Mouse (Mus musculus) cerebellum, adult 2 months (tissue): ENCODE data around the gene Scml4.

Experiments
- CTCF ChIP-seq: fragments of 200-500 bp; IDR thresholded peaks from 2 replicates; pipeline ENCODE4 v1.5.1; 2011; ENCODE audit warnings: low read depth, mild to moderate bottlenecking, control low read depth, low read length, moderate library complexity, borderline replicate concordance; ENCODE audit not compliant: insufficient read depth
- POLR2A ChIP-seq: fragments of 200-500 bp; IDR thresholded peaks from 2 replicates; pipeline ENCODE4 v1.6.1; 2011; ENCODE audit warnings: low read length, control low read depth, borderline replicate concordance; ENCODE audit not compliant: insufficient read depth

DNA sequence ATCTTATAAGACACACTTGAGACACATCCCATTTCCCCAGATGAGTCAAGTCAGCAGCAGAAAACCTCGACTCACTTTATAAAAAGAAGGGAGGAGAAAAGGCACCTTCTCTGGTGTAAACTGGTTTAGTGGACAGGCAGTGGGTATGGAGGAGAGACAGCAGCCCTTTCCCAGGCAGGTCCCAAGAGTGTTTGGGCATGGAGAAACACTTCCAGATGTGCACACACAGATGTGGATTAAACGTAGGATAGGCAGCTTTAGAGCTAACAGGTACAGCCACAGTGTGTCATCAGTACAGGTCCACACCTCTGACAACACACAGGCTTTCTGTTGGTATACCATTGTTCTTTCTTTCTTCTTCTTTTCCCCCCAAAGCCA, 400 bp upstream of the Scml4 start:
- TF ChIP-seq CTCF (no peak), POLR2A (no peak)
